Mouse (Mus musculus) forebrain, embryonic 14.5 days (tissue): ENCODE results near the gene Pnkp. TPM values are rescaled to one million over a fixed set of nuclear protein-coding genes. Genes with fewer than 3 reads are reported as not detected.
A peak's percentile ranks its signal among the peaks of the same experiment; 100 is the strongest.

Source experiments
- ATAC-seq: fragments of 200-750 bp; cut with Nextera tagmentation; 2 replicates; pipeline ENCODE4 v1.8.0; 2017; ENCODE audit warnings: mild to moderate bottlenecking, moderate library complexity
- DNase-seq: peaks from one replicate; pipeline ENCODE4 v3.0.0-alpha.2; 2015; ENCODE audit warnings: low spot score
- H3K27ac ChIP-seq: fragments of 300-500 bp; sonication (generic); 2 replicates; pipeline ENCODE4 v1.5.1; 2014; ENCODE audit warnings: low read depth, mild to moderate bottlenecking, control low read depth, low read length, moderate library complexity
- H3K27me3 ChIP-seq: fragments of 300-500 bp; sonication (generic); replicated peaks from 2 replicates; pipeline ENCODE4 v1.6.1; 2014; ENCODE audit warnings: low read length, control low read depth, mixed read lengths; ENCODE audit not compliant: control insufficient read depth, insufficient read depth
- H3K36me3 ChIP-seq: fragments of 300-500 bp; sonication (generic); 2 replicates; pipeline ENCODE4 v1.6.1; 2014; ENCODE audit warnings: low read length, control low read depth; ENCODE audit not compliant: control insufficient read depth, insufficient read depth
- H3K4me1 ChIP-seq: fragments of 300-500 bp; sonication (generic); 2 replicates; pipeline ENCODE4 v1.6.1; 2014; ENCODE audit warnings: antibody characterized with exemption, low read length, control low read depth; ENCODE audit not compliant: control insufficient read depth, insufficient read depth
- H3K4me2 ChIP-seq: fragments of 300-500 bp; sonication (generic); 2 replicates; pipeline ENCODE4 v1.6.1; 2014; ENCODE audit warnings: mild to moderate bottlenecking, control low read depth, low read length
- H3K4me3 ChIP-seq: fragments of 300-500 bp; sonication (generic); 2 replicates; pipeline ENCODE4 v1.5.1; 2014; ENCODE audit warnings: low read depth, low read length, control low read depth
- H3K9ac ChIP-seq: fragments of 300-500 bp; sonication (generic); 2 replicates; pipeline ENCODE4 v1.6.1; 2014; ENCODE audit warnings: mild to moderate bottlenecking, low read length, control low read depth, moderate library complexity
- H3K9me3 ChIP-seq: fragments of 300-500 bp; sonication (generic); replicated peaks from 2 replicates; pipeline ENCODE4 v1.6.1; 2016; ENCODE audit warnings: low read length, control low read depth, mixed read lengths; ENCODE audit not compliant: control insufficient read depth
- WGBS: fragments of 180-500 bp; shearing (Covaris S2); extraction: QIAGEN DNeasy Blood & Tissue Kit; methylation state at CpG from one replicate; pipeline ENCODE4 v1.1.7; 2014; 5-methylcytosine and 5-hydroxymethylcytosine counted together
- polyA plus RNA-seq: library from polyadenylated mRNA; unstranded; fragments of >200 nt; fragmentation: Nextera tagmentation; extraction: Ambion mirVana; gene quantifications from 2 replicates; pipeline ENCODE4 v1.2.1, GENCODE M21; 2014

Pnkp gene
- polyA plus RNA-seq: 30.0 and 31.7 TPM in 2 replicates

DNA sequence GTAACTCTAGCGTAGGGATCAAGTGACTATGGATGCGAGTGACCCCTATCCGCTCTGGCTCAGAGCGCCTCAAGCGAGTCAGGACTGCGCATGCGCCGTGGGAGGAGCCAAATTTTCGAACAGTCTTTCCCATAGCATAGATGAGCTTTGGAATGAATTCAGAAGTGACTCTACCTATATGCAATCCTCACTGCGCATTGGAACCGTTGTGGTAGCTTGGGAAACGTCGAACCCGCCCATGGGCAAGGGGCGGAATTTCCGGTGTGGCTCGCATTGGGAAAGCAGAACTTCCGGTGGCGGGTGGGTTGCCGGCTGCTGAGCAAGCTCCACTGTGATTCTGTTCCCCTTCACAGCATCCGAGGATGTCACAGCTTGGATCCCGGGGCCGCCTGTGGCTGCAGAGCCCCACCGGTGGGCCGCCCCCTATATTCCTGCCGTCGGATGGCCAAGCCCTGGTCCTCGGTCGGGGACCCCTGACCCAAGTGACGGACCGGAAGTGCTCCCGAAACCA, at the start of gene Pnkp:
Gene Pnkp (plus strand): TSS at position 98 of the 511 bp plus-strand sequence.
- Histone ChIP-seq H3K4me3 (peak within 1 kb of the TSS; percentile 72), H3K9me3 (no peaks in the 10 kb centered on the region), H3K27ac (peak within 1 kb of the TSS; percentile 87), H3K4me2 (peak within 1 kb of the TSS; percentile 86), H3K36me3 (peaks cover 19% of the 10 kb centered on the region), H3K9ac (peak within 1 kb of the TSS; percentile 84), H3K27me3 (no peaks in the 10 kb centered on the region), H3K4me1 (peaks cover 26% of the 10 kb centered on the region)
- under 1% methylated on average over 31 of the region's 32 CpGs for WGBS
- ATAC-seq: peak; percentile 73
- DNase-seq: peak; percentile 96

- WGBS: 90% methylated on average over 2 of the region's 2 CpGs
Measured at GRCm38 (mm10) chr7:44808927-44809326, 48.0 kb upstream of the Pnkp start.

GRCm38 (mm10) chr7:44809466-44809865, 47.5 kb upstream of the Pnkp start:
- Histone ChIP-seq H3K27ac (no peak overlapping the region), H3K27me3 (no peaks in the 10 kb centered on the region), H3K9me3 (no peaks in the 10 kb centered on the region), H3K4me3 (no peak overlapping the region), H3K4me2 (no peak overlapping the region), H3K36me3 (0 out of 2 replicates have a peak, but pooled peaks cover 7% of the 10 kb centered on the region), H3K4me1 (no peaks in the 10 kb centered on the region), H3K9ac (no peak overlapping the region)
- WGBS: 91% methylated on average over 3 of the region's 3 CpGs
- ATAC-seq (no peak), DNase-seq (no peak)

More at GRCm38 (mm10) chr7:44808927-44809326, 48.0 kb upstream of the Pnkp start:
- Histone ChIP-seq H3K9me3 (no peaks in the 10 kb centered on the region), H3K4me1 (no peaks in the 10 kb centered on the region), H3K4me3 (no peak overlapping the region), H3K27ac (no peak overlapping the region), H3K27me3 (no peaks in the 10 kb centered on the region), H3K9ac (no peak overlapping the region), H3K36me3 (0 out of 2 replicates have a peak, but pooled peaks cover 7% of the 10 kb centered on the region), H3K4me2 (no peak overlapping the region)
- no peak for ATAC-seq
- DNase-seq: no peak

- Histone ChIP-seq H3K36me3 (0 out of 2 replicates have a peak, but pooled peaks cover 7% of the 10 kb centered on the region), H3K27me3 (no peaks in the 10 kb centered on the region), H3K9ac (no peak overlapping the region), H3K27ac (no peak overlapping the region), H3K4me2 (no peak overlapping the region), H3K4me1 (no peaks in the 10 kb centered on the region), H3K9me3 (no peaks in the 10 kb centered on the region), H3K4me3 (no peak overlapping the region)
- 84% methylated on average over 4 of the region's 4 CpGs for WGBS
- no peak for ATAC-seq
- no peak for DNase-seq
Measured at GRCm38 (mm10) chr7:44810365-44810764, 46.6 kb upstream of the Pnkp start.

DNA sequence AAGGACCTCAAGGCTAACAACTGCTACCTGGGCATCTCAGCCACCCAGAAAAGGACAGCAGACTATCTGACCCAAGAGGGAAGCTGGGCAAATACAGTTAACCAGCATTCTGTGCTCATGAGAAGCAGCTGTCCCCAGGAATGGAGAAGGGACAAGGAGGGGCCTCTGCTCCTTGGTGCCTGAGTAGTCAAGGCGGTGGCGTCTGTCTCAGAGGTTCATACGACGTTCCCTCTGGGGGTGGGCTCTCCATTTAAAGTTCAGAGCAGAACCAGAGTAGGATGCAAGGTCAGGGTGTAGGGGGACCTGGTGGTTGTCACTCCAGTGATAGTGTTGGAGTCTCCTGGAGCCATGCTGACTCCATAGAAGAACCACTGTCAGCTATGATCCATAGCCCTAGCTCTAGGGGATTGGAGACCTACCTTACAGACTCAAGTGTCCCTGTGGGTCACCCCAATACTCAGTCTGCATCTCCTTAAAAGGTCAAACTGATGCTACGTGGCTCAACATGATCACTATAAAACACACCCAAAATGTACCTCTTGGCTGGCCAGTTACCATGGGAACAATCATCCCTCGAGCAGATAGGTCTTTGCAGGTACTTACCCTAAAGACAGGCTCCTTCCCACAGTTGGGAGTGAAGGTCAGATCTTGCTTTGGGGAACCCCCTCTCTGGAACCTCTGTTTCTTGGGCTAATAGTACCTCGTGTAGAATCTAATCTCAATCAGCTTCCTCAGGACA, 46.0 kb upstream of the Pnkp start:
- DNase-seq: no peak
- H3K4me3 ChIP-seq: no peak overlapping the region
- H3K27me3 ChIP-seq: no peaks in the 10 kb centered on the region
- 96% methylated on average over 7 of the region's 7 CpGs for WGBS
- no peaks in the 10 kb centered on the region for H3K4me1 ChIP-seq
- no peak overlapping the region for H3K9ac ChIP-seq
- no peaks in the 10 kb centered on the region for H3K9me3 ChIP-seq
- H3K36me3 ChIP-seq: 0 out of 2 replicates have a peak, but pooled peaks cover 7% of the 10 kb centered on the region
- H3K27ac ChIP-seq: no peak overlapping the region
- H3K4me2 ChIP-seq: no peak overlapping the region
- no peak for ATAC-seq

- H3K36me3 ChIP-seq: 0 out of 2 replicates have a peak, but pooled peaks cover 7% of the 10 kb centered on the region
- no peak overlapping the region for H3K4me2 ChIP-seq
- no peak overlapping the region for H3K4me3 ChIP-seq
- no peak overlapping the region for H3K9ac ChIP-seq
- peaks cover 9% of the 10 kb centered on the region for H3K4me1 ChIP-seq
- H3K27me3 ChIP-seq: no peaks in the 10 kb centered on the region
- 92% methylated on average over 20 of the region's 20 CpGs for WGBS
- no peaks in the 10 kb centered on the region for H3K9me3 ChIP-seq
- H3K27ac ChIP-seq: no peak overlapping the region
- no peak for ATAC-seq
- no peak for DNase-seq
Measured at GRCm38 (mm10) chr7:44812651-44813325, 44.2 kb upstream of the Pnkp start.

DNA sequence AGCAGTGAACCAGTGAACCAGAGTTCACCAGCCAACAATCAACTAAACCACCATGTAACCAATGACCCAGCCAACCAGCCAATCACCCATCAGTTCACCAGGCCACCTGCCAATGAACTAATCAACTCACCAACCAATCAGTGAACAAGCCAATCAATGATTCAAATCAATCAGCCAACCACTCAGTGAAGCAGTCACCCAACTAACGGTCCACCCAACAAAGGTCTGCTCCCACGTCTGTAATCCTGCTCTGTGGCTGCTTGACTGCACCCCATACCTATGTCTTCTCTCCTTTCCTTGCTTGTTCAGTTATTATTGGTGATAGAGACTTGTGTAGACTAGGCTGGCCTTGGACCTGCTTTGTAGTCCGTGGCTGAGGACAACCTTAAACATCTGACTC, 43.0 kb upstream of the Pnkp start:
- ATAC-seq (no peak), DNase-seq (no peak)
- H3K9ac ChIP-seq: no peak overlapping the region
- WGBS: 92% methylated on average over 3 of the region's 3 CpGs
- H3K4me3 ChIP-seq: no peak overlapping the region
- no peak overlapping the region for H3K4me2 ChIP-seq
- 0 out of 2 replicates have a peak, but pooled peaks cover 7% of the 10 kb centered on the region for H3K36me3 ChIP-seq
- H3K27ac ChIP-seq: no peak overlapping the region
- H3K4me1 ChIP-seq: peaks cover 21% of the 10 kb centered on the region
- no peaks in the 10 kb centered on the region for H3K27me3 ChIP-seq
- no peaks in the 10 kb centered on the region for H3K9me3 ChIP-seq

DNA sequence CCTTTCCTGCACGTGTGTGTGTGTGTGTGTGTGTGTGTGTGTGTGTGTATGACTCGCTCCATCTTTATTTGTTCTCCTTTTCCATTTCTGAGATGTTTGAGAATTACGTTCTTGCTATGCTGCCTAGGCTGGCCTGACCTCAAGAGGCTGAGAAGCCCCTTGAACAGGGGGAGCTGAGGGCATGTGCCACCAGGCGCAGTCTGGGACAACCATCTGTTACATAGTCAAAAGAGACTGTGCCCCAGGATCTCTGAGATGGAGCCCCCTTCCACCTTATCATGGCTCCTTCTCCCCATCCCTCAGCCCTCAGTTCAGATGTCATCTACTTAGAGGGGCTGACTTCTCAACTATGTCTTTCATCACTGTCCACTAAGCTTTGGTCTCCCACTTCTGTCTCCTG, 42.5 kb upstream of the Pnkp start:
- WGBS: 96% methylated on average over 4 of the region's 4 CpGs
- DNase-seq (no peak), ATAC-seq (no peak)
- no peak overlapping the region for H3K4me3 ChIP-seq
- H3K9ac ChIP-seq: no peak overlapping the region
- peaks cover 25% of the 10 kb centered on the region for H3K4me1 ChIP-seq
- no peak overlapping the region for H3K27ac ChIP-seq
- 0 out of 2 replicates have a peak, but pooled peaks cover 8% of the 10 kb centered on the region for H3K36me3 ChIP-seq
- no peaks in the 10 kb centered on the region for H3K27me3 ChIP-seq
- H3K9me3 ChIP-seq: no peaks in the 10 kb centered on the region
- no peak overlapping the region for H3K4me2 ChIP-seq
